Mouse (Mus musculus): ENCODE results near the gene Cryab.

GRCm38 (mm10) chr9:50724661-50725330, 26.3 kb upstream of the Cryab start:
- TF ChIP-seq ZNF384 (IDR thresholded peaks at IDR 0.05; ENCODE audit: low read depth, low read length): no peak
- no peak for TF ChIP-seq ZC3H11A (IDR thresholded peaks at IDR 0.05; ENCODE audit: borderline replicate concordance, low read depth, low read length)
